ENCODE assay signal across 22 mouse cellular contexts in genomic region chr2:39048515-39048914, GRCm38 (mm10). TPM values are rescaled to one million over a fixed set of nuclear protein-coding genes. Genes with fewer than 3 reads are reported as not detected.
"Had no signal": no experiment of that assay in that cellular context is flagged by ENCODE, and none has a peak within 500 bp of the region (broad histone marks: within the 10 kb centered on the region; RNA-seq: fewer than 3 reads in every experiment).

No protein-coding gene starts in this region.

- H3K9ac ChIP-seq: embryonic facial prominence, embryonic 12.5 days; embryonic facial prominence, embryonic 13.5 days; embryonic facial prominence, embryonic 15.5 days; forebrain, embryonic 12.5 days; forebrain, embryonic 13.5 days; forebrain, embryonic 15.5 days; forebrain, postnatal 0 days had no signal

- H3K27ac ChIP-seq: embryonic facial prominence, embryonic 10.5 days; embryonic facial prominence, embryonic 12.5 days; embryonic facial prominence, embryonic 13.5 days; embryonic facial prominence, embryonic 15.5 days; forebrain, embryonic 10.5 days; forebrain, embryonic 12.5 days; forebrain, embryonic 13.5 days; forebrain, embryonic 15.5 days; gastrocnemius, adult 2 months; heart, adult 2 months had no signal

- H3K4me2 ChIP-seq: embryonic facial prominence, embryonic 12.5 days; embryonic facial prominence, embryonic 13.5 days; embryonic facial prominence, embryonic 15.5 days; forebrain, embryonic 12.5 days; forebrain, embryonic 13.5 days; forebrain, embryonic 15.5 days had no signal

- H3K27me3 ChIP-seq: embryonic facial prominence, embryonic 12.5 days; embryonic facial prominence, embryonic 13.5 days; embryonic facial prominence, embryonic 15.5 days; forebrain, embryonic 12.5 days; forebrain, embryonic 13.5 days; forebrain, embryonic 15.5 days had no signal

- H3K4me1 ChIP-seq: embryonic facial prominence, embryonic 10.5 days; embryonic facial prominence, embryonic 12.5 days; embryonic facial prominence, embryonic 13.5 days; embryonic facial prominence, embryonic 15.5 days; forebrain, embryonic 10.5 days; forebrain, embryonic 12.5 days; forebrain, embryonic 13.5 days; forebrain, embryonic 15.5 days had no signal

- H3K9me3 ChIP-seq: embryonic facial prominence, embryonic 10.5 days; embryonic facial prominence, embryonic 12.5 days; embryonic facial prominence, embryonic 13.5 days; embryonic facial prominence, embryonic 15.5 days; forebrain, embryonic 10.5 days; forebrain, embryonic 12.5 days; forebrain, embryonic 13.5 days; forebrain, embryonic 15.5 days had no signal

- ATAC-seq: forebrain, embryonic 13.5 days; forebrain, embryonic 14.5 days; forebrain, embryonic 15.5 days; forebrain, embryonic 16.5 days; forebrain, postnatal 0 days had no signal

- H3K4me3 ChIP-seq: embryonic facial prominence, embryonic 10.5 days; embryonic facial prominence, embryonic 12.5 days; embryonic facial prominence, embryonic 13.5 days; embryonic facial prominence, embryonic 15.5 days; erythroblast, embryonic 14.5 days; forebrain, embryonic 10.5 days; forebrain, embryonic 12.5 days; forebrain, embryonic 13.5 days; forebrain, embryonic 15.5 days; gastrocnemius, adult 2 months; heart, adult 2 months had no signal

- DNase-seq: cerebellum, adult 8-10 months; embryo, embryonic 11 days; forebrain, postnatal 0 days; gastrocnemius, adult 2 months; gastrocnemius, postnatal 10 days; gastrocnemius, postnatal 14 days; gastrocnemius, postnatal 25 days; gastrocnemius, postnatal 36 days; heart, adult 11 months; heart, adult 18-20 months; heart, adult 2 months had no signal

RNA-seq across cellular contexts. Expression of gene Wdr38, which starts 51.2 kb away (rescaled TPM):
- polyA plus RNA-seq: erythroblast, embryonic 14.5 days had no signal
